Mouse (Mus musculus) G1E (cell line): ENCODE measurements around the gene Chrm2.

Experiments used
- CTCF ChIP-seq: IDR thresholded peaks from 2 replicates; pipeline ENCODE4 v1.5.1; 2012; ENCODE audit warnings: low read depth, low read length, inconsistent platforms, mixed read lengths
- GATA1 ChIP-seq: IDR thresholded peaks from 2 replicates; pipeline ENCODE4 v1.6.1; 2012; ENCODE audit warnings: borderline replicate concordance, low read length, inconsistent platforms, mixed read lengths
- GATA2 ChIP-seq: IDR thresholded peaks from 2 replicates; pipeline ENCODE4 v1.6.1; 2012; ENCODE audit warnings: low read depth, low read length, inconsistent platforms, borderline replicate concordance
- POLR2AphosphoS5 ChIP-seq: IDR thresholded peaks from 2 replicates; pipeline ENCODE4 v1.6.1; 2012; ENCODE audit warnings: low read depth, low read length, inconsistent platforms; ENCODE audit not compliant: insufficient replicate concordance

DNA sequence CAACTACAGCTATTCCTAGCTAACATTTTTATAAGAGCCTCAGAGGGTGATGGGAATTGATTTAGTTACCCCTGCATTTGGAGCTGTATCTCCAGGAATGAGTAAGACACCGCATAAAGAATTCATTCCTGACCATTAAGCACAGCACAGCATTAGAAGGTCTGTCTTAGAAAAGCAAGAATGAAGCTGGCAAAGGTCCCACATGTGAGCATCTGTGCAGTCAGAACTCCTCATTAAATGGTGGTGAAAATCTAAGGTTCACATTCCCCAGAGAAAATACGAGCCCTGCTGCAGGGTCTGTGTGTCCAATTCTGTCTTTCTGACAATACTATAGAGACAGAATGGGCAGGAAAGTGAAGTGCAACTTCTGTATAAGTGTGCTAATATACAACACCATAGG, 179.0 kb downstream of the Chrm2 start:
- no peak for TF ChIP-seq CTCF
- TF ChIP-seq GATA2 = no peak
- TF ChIP-seq GATA1 = no peak
- no peak for TF ChIP-seq POLR2AphosphoS5
